ENCODE assay signal across 19 mouse cellular contexts in genomic region chr5:128819638-128820285, GRCm38 (mm10).
DNase-seq lines count a peak whose midpoint lies in the region; ATAC-seq and TF ChIP-seq lines count a peak whose summit lies in the region.
"Had no signal": no experiment of that assay in that cellular context is flagged by ENCODE, and none has a peak within 500 bp of the region (broad histone marks: within the 10 kb centered on the region; RNA-seq: fewer than 3 reads in every experiment).

No protein-coding gene starts in this region.

- peak overlapping the region; percentile 84 for H3K27ac ChIP-seq in left cerebral cortex, adult 2 months
- H3K27ac ChIP-seq in stomach, postnatal 0 days (replicated peaks): no peak overlapping the region
- H3K27ac ChIP-seq: heart, embryonic 10.5 days; limb, embryonic 15.5 days; macrophage; midbrain, embryonic 13.5 days had no signal

- no peaks in the 10 kb centered on the region for H3K36me3 ChIP-seq in stomach, postnatal 0 days (ENCODE audit: control insufficient read depth, insufficient read depth, low read length)
- H3K36me3 ChIP-seq: heart, embryonic 10.5 days; limb, embryonic 15.5 days; midbrain, embryonic 13.5 days had no signal

- 49% methylated on average over 12 of the region's 12 CpGs for WGBS in stomach, postnatal 0 days

- intact Hi-C loops in left cerebral cortex, adult 2 months (cut with DNase I): no loop called here
- intact Hi-C loops in left cerebral cortex, postnatal 4 days (cut with DNase I): no loop called here
- intact Hi-C loops in left cerebral cortex, postnatal 14 days (cut with DNase I): loop anchor here (2.0 kb wide), 1 partner anchor 25 kb away; no protein-coding TSS in a partner anchor

- TF ChIP-seq EP300 in stomach, postnatal 0 days (optimal IDR thresholded peaks at IDR 0.05): no peak

- peak; percentile 79 for ATAC-seq in frontal cortex, adult (ENCODE audit: low TSS enrichment)
- ATAC-seq in stomach, postnatal 0 days (ENCODE audit: low FRiP score, low TSS enrichment): no peak
- ATAC-seq: forebrain, embryonic 16.5 days; liver, postnatal 0 days; midbrain, embryonic 13.5 days had no signal

- no peak overlapping the region for H3K4me2 ChIP-seq in stomach, postnatal 0 days (replicated peaks; ENCODE audit: low read depth)
- H3K4me2 ChIP-seq: limb, embryonic 15.5 days; midbrain, embryonic 13.5 days had no signal

- no peaks in the 10 kb centered on the region for H3K9me3 ChIP-seq in stomach, postnatal 0 days (ENCODE audit: control insufficient read depth, low read length)
- H3K9me3 ChIP-seq: heart, embryonic 10.5 days; limb, embryonic 15.5 days; midbrain, embryonic 13.5 days had no signal

- no peak overlapping the region for H3K9ac ChIP-seq in stomach, postnatal 0 days (ENCODE audit: low read length)
- H3K9ac ChIP-seq: limb, embryonic 15.5 days; liver, postnatal 0 days; midbrain, embryonic 13.5 days had no signal

- no peaks in the 10 kb centered on the region for H3K4me1 ChIP-seq in stomach, postnatal 0 days (replicated peaks; ENCODE audit: control insufficient read depth, insufficient read depth)
- H3K4me1 ChIP-seq: heart, embryonic 10.5 days had no signal

- peak overlapping the region; percentile 42 for H3K4me3 ChIP-seq in left cerebral cortex, adult 2 months
- no peak overlapping the region for H3K4me3 ChIP-seq in stomach, postnatal 0 days (ENCODE audit: low read depth, low read length)
- H3K4me3 ChIP-seq: heart, embryonic 10.5 days; limb, embryonic 15.5 days; midbrain, embryonic 13.5 days had no signal

- DNase-seq in frontal cortex, postnatal 25 days (ENCODE audit: low spot score in 2 of 2): no peak
- peak; percentile 72 to 77 for DNase-seq in left cerebral cortex, adult 2 months (ENCODE audit: extremely low spot score in 1 of 2, low spot score in 2 of 2)
- DNase-seq in left cerebral cortex, postnatal 4 days: no peak
- peak; percentile 79 to 84 for DNase-seq in left cerebral cortex, postnatal 14 days (ENCODE audit: low spot score in 2 of 2)
- peak; percentile 80 to 86 for DNase-seq in right cerebral cortex, postnatal 36 days (ENCODE audit: low spot score in 2 of 2)
- DNase-seq in stomach, postnatal 0 days (ENCODE audit: low spot score): no peak
- no peak for DNase-seq in spleen, adult 18-20 months
- DNase-seq: adrenal gland, postnatal 10 days; cerebellum, adult 8-10 months; gastrocnemius, postnatal 36 days; liver, postnatal 0 days; thymus, postnatal 25 days had no signal

- no peak for TF ChIP-seq CTCF in left cerebral cortex, adult 2 months (IDR thresholded peaks at IDR 0.05)
- no peak for TF ChIP-seq CTCF in stomach, postnatal 0 days (IDR thresholded peaks at IDR 0.05; ENCODE audit: low read depth)

- H3K27me3 ChIP-seq in stomach, postnatal 0 days (ENCODE audit: control insufficient read depth, insufficient read depth, low read length): no peaks in the 10 kb centered on the region
- H3K27me3 ChIP-seq: CH12.LX; limb, embryonic 15.5 days; midbrain, embryonic 13.5 days had no signal

Comparison
In these comparisons a context has a peak if more than half of its experiments do, and no peak if none do; other contexts are left out.
1. DNase-seq: peak in left cerebral cortex, adult 2 months (2 of 2), left cerebral cortex, postnatal 14 days (2 of 2) and right cerebral cortex, postnatal 36 days (2 of 2); none in frontal cortex, postnatal 25 days (0 of 2), left cerebral cortex, postnatal 4 days (single experiment), stomach, postnatal 0 days (single experiment) and spleen, adult 18-20 months (0 of 2).